Mouse (Mus musculus) neural tube, embryonic 14.5 days (tissue): ENCODE measurements at regions not wholly inside any gene's neighbourhood (a gene's known extent, or its start where the extent isn't known, plus 50 kb on each side); places are given as distances from the start of the nearest gene placed in this dataset.

Source experiments
- ATAC-seq: fragments of 200-750 bp; cut with Nextera tagmentation; 2 replicates; pipeline ENCODE4 v1.8.0; 2017; ENCODE audit warnings: low read depth, mild to moderate bottlenecking, moderate TSS enrichment, moderate library complexity
- H3K27ac ChIP-seq: fragments of 300-500 bp; sonication (generic); 2 replicates; pipeline ENCODE4 v1.5.1; 2014; ENCODE audit warnings: low read depth, mild to moderate bottlenecking, control low read depth, low read length, moderate library complexity, mixed read lengths
- H3K27me3 ChIP-seq: fragments of 300-500 bp; sonication (generic); 2 replicates; pipeline ENCODE4 v1.6.1; 2014; ENCODE audit warnings: low read length; ENCODE audit not compliant: control insufficient read depth, insufficient read depth
- H3K36me3 ChIP-seq: fragments of 300-500 bp; sonication (generic); 2 replicates; pipeline ENCODE4 v1.6.1; 2014; ENCODE audit warnings: low read length, mixed read lengths; ENCODE audit not compliant: control insufficient read depth, insufficient read depth
- H3K4me1 ChIP-seq: fragments of 300-500 bp; sonication (generic); 2 replicates; pipeline ENCODE4 v1.6.1; 2014; ENCODE audit warnings: low read length; ENCODE audit not compliant: control insufficient read depth, insufficient read depth
- H3K4me2 ChIP-seq: fragments of 300-500 bp; sonication (generic); 2 replicates; pipeline ENCODE4 v1.6.1; 2014; ENCODE audit warnings: mild to moderate bottlenecking, low read depth, low read length, control low read depth
- H3K4me3 ChIP-seq: fragments of 300-500 bp; sonication (generic); 2 replicates; pipeline ENCODE4 v1.5.1; 2014; ENCODE audit warnings: low read depth, low read length, control low read depth, mixed read lengths
- H3K9ac ChIP-seq: fragments of 300-500 bp; sonication (generic); replicated peaks from 2 replicates; pipeline ENCODE4 v1.6.1; 2014; ENCODE audit warnings: low read depth, mild to moderate bottlenecking, control low read depth, low read length, mixed read lengths
- H3K9me3 ChIP-seq: fragments of 300-500 bp; sonication (generic); 2 replicates; pipeline ENCODE4 v1.6.1; 2016; ENCODE audit warnings: low read length; ENCODE audit not compliant: control insufficient read depth
- WGBS: fragments of 180-500 bp; shearing (Covaris S2); extraction: QIAGEN DNeasy Blood & Tissue Kit; methylation state at CpG from one replicate; pipeline ENCODE4 v1.1.7; 2014; 5-methylcytosine and 5-hydroxymethylcytosine counted together

DNA sequence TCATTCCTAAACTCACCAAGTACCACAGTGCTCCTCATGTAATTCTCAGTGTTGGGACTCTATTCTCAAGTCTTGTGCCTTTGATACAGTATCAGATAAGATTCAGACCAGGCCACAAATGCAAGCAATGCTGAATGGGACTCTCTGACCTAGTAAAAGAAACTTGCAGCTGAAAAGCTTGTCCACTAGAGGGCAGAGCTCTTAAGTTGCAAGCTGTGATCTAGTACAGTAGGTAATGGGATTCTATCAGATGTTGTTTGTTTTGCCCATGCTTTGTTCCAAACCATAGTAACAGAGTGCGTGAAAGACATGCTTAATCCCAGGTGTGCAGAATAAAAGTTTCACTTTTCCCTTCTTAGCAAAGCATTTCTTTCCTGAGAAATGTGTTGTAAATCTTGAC, 383.2 kb upstream of the Chrm2 start:
- H3K9ac ChIP-seq = no peak overlapping the region
- peak; percentile 54; the same call in 1 of the 2 replicates for ATAC-seq
- no peaks in the 10 kb centered on the region for H3K27me3 ChIP-seq
- no peaks in the 10 kb centered on the region for H3K36me3 ChIP-seq
- WGBS = 46% methylated on average over 1 of the region's 1 CpGs
- no peak overlapping the region for H3K27ac ChIP-seq
- no peaks in the 10 kb centered on the region for H3K4me1 ChIP-seq
- no peak overlapping the region for H3K4me2 ChIP-seq
- no peak overlapping the region for H3K4me3 ChIP-seq
- H3K9me3 ChIP-seq = no peaks in the 10 kb centered on the region

DNA sequence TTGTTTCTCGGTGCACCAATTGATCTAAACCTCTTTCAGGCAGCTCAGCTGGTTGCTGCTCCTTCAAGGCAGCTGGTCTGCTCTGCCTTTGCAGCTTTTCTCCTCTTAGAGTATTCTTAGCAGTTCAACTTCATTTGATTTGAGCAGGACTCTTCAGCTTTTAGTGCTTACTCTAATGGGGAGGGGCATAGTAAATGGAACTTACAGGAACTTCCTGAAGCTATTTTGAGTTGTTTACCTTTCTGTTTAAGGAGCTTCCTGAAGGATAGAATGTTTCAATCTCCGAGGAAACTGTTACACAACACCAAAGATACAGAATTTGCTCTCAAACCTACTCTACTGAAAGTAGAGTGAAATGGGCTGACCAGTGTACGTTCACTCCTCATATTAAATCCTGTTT, 385.8 kb upstream of the Chrm2 start:
- no peaks in the 10 kb centered on the region for H3K27me3 ChIP-seq
- H3K9me3 ChIP-seq = no peaks in the 10 kb centered on the region
- H3K9ac ChIP-seq = no peak overlapping the region
- no peak for ATAC-seq
- no peaks in the 10 kb centered on the region for H3K36me3 ChIP-seq
- H3K4me3 ChIP-seq = no peak overlapping the region
- WGBS = 79% methylated on average over 3 of the region's 3 CpGs
- no peak overlapping the region for H3K27ac ChIP-seq
- no peaks in the 10 kb centered on the region for H3K4me1 ChIP-seq
- no peak overlapping the region for H3K4me2 ChIP-seq

DNA sequence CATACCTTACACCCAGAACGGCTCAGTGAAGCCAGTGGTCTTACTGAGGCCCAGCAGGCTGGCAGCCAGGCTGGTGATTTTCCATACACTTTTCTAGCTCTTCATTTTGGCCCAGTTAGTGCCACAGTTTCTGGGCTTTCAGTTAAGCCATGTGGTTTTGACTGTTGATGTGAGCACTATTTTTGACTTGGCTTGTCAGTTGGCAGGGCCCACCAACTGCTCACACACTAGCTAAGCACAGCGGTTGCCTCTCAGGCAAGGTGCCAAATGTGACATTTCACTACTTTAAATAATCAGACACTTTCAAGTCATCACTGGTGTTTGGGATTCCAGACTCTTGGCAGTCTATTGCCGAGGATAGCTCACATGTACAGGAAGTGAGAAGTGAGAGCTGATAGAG, 399.0 kb upstream of the Chrm2 start:
- Histone ChIP-seq H3K9me3 (no peaks in the 10 kb centered on the region), H3K4me2 (no peak overlapping the region), H3K27me3 (no peaks in the 10 kb centered on the region), H3K9ac (no peak overlapping the region), H3K4me3 (no peak overlapping the region), H3K36me3 (no peaks in the 10 kb centered on the region), H3K27ac (no peak overlapping the region), H3K4me1 (no peaks in the 10 kb centered on the region)
- ATAC-seq = no peak
- WGBS = 57% methylated on average over 3 of the region's 3 CpGs

DNA sequence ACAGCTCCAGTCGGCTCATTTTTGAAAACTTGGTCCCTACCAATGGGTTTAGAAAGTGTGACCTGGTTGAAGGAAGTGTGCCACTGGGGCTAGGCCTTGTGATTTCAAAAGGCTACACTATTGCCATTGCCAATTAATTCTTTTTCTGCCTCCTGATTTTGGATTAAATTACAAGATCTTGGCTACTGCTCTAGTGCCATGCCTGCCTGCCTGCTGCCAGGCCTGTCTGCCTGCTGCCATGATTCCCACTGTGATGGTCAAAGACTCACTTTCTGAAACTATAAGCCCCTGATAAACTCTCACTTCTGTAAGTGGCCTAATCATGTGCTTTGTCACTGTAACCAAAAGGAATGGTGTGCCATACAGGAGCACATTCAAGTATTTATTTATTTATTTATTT, 400.4 kb upstream of the Mtpn start:
- no peak overlapping the region for H3K4me3 ChIP-seq
- ATAC-seq = no peak
- H3K36me3 ChIP-seq = no peaks in the 10 kb centered on the region
- H3K9me3 ChIP-seq = no peaks in the 10 kb centered on the region
- H3K27me3 ChIP-seq = no peaks in the 10 kb centered on the region
- H3K9ac ChIP-seq = no peak overlapping the region
- no peak overlapping the region for H3K4me2 ChIP-seq
- H3K27ac ChIP-seq = no peak overlapping the region
- H3K4me1 ChIP-seq = no peaks in the 10 kb centered on the region
- 95% methylated on average over 1 of the region's 1 CpGs for WGBS

DNA sequence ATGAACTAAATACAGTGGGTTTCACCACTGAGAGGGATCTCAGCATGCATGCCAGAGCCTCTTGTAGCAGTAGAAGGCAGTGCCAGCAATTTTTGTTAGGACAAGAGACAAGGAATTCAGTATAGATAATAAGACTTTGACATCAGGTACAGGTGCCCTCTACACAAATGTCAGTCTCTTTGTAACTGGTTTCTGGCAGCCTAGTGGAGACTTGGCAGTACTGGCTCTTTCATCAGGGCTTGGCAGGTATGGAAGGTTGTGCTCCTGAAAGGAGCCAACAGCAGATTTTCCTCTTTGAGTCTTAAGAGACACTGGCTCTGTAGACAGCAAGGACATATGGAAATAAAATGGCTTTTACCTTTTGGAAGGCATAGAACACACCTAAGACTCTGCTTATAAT, 384.5 kb upstream of the Mtpn start:
- no peak overlapping the region for H3K9ac ChIP-seq
- H3K4me2 ChIP-seq = no peak overlapping the region
- no peaks in the 10 kb centered on the region for H3K4me1 ChIP-seq

DNA sequence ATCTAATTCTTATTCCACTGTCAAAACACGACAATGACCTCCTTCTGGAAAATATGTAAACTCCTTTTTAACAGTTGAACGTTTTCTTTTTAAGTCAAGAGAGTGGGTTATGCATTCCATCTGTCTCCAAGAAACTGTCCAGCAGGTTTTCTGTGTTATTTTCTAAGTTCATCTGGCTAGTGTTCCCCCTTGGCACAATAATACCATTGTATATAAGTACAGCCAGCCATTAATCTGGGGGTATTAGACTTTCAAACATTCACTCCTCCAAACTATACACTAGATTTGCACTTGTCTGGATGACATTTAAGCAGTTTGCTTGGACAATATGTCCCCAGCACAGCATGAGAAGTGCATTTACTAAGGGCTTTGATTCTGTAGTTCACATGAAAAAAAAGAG, 358.3 kb upstream of the Mtpn start:
- Histone ChIP-seq H3K4me3 (no peak overlapping the region), H3K9me3 (no peaks in the 10 kb centered on the region), H3K27me3 (no peaks in the 10 kb centered on the region), H3K27ac (no peak overlapping the region), H3K4me2 (no peak overlapping the region), H3K9ac (no peak overlapping the region), H3K4me1 (no peaks in the 10 kb centered on the region), H3K36me3 (no peaks in the 10 kb centered on the region)
- ATAC-seq = no peak
- WGBS = 49% methylated on average over 2 of the region's 2 CpGs

More for the DNA sequence above, 384.5 kb upstream of the Mtpn start:
- no peaks in the 10 kb centered on the region for H3K36me3 ChIP-seq
- no peak overlapping the region for H3K27ac ChIP-seq
- no peaks in the 10 kb centered on the region for H3K27me3 ChIP-seq
- no peak for ATAC-seq
- H3K9me3 ChIP-seq = no peaks in the 10 kb centered on the region
- H3K4me3 ChIP-seq = no peak overlapping the region

DNA sequence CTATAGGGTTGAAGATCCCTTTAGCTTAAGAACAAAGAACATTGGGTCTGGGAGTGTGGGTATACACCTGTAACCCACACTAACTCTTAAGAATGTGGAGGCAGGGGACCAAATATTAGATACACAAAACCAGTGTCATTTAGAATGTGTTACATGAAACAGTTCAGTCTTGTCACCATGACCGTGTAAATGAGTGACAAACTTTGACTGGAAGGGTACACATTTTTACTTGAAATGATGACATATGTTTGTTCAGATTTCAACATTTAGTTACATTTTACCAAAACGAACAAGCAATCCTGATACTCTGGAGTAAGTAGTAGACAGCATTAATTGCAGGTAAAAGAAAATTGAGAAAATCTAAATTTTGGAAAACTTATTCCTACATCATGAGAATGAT, 356.0 kb upstream of the Mtpn start:
- no peak overlapping the region for H3K27ac ChIP-seq
- H3K27me3 ChIP-seq = no peaks in the 10 kb centered on the region
- H3K4me3 ChIP-seq = no peak overlapping the region
- no peaks in the 10 kb centered on the region for H3K36me3 ChIP-seq
- WGBS = 94% methylated on average over 2 of the region's 2 CpGs
- ATAC-seq = no peak
- H3K4me2 ChIP-seq = no peak overlapping the region
- no peaks in the 10 kb centered on the region for H3K4me1 ChIP-seq
- H3K9ac ChIP-seq = no peak overlapping the region
- H3K9me3 ChIP-seq = no peaks in the 10 kb centered on the region

DNA sequence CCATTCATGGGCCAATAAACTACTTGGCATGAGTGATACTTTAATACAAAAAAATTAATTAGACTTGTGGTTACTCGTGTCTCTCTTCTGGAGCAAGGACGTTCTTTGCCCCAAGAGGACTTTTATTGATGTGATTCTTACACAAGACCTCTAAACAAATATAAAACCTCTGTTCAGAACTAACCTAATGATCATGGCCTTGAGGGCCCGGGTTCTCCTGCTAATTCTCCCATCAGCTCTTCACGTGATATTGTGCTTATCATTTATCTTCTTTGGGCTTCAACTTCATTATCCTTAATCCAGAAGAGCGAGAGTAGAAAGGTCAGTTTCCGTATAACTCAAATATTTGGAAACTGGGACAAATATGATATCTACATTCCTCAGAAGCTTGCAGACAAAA, 335.0 kb upstream of the Mtpn start:
- Histone ChIP-seq H3K9ac (no peak overlapping the region), H3K4me3 (no peak overlapping the region), H3K4me1 (no peaks in the 10 kb centered on the region), H3K27ac (no peak overlapping the region), H3K9me3 (no peaks in the 10 kb centered on the region), H3K4me2 (no peak overlapping the region), H3K36me3 (no peaks in the 10 kb centered on the region), H3K27me3 (no peaks in the 10 kb centered on the region)
- 77% methylated on average over 6 of the region's 6 CpGs for WGBS
- no peak for ATAC-seq

DNA sequence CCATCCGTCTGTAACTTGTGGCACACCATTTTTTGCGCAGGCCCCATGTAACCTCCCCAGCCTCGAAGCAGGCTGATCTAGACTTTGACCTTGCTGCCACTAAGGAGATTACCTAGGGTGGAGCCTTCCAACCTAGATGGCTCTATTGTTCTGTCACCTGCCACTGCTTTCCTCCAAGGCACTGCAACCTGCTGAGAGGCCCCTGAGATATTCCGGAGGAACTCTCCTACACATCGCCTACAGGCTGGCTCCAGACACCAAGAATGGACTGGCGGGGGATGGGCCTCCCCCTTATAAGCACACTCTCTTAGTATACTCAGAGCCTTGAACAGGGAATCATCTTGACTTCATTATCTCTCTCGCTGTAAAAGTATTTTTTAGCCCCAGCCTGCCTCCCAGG, 331.7 kb upstream of the Mtpn start:
- Histone ChIP-seq H3K4me3 (no peak overlapping the region), H3K4me1 (no peaks in the 10 kb centered on the region), H3K27me3 (no peaks in the 10 kb centered on the region), H3K9me3 (no peaks in the 10 kb centered on the region), H3K36me3 (no peaks in the 10 kb centered on the region), H3K9ac (no peak overlapping the region), H3K4me2 (no peak overlapping the region), H3K27ac (no peak overlapping the region)
- ATAC-seq = no peak
- WGBS = 82% methylated on average over 7 of the region's 7 CpGs

DNA sequence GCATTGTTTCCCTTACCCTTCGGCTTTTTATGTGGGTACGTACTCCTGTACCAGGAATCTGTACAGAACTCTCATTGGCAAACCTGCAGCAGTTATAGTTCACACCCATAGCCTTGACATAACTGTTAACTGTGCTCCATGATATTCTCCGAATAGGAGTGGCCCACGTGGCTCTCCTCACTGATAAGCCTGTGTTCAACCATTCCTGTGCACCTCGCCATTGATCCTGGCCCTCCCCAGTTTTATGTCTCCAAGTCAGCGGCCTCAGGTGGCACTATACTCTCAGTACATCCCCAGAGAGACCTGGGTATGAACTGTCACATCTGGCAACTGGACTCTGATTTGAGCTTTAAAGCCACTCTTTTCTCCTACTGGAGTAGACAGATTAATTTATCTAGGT, 324.5 kb upstream of the Mtpn start:
- H3K36me3 ChIP-seq = no peaks in the 10 kb centered on the region
- ATAC-seq = no peak
- no peak overlapping the region for H3K4me2 ChIP-seq
- 77% methylated on average over 6 of the region's 6 CpGs for WGBS
- no peaks in the 10 kb centered on the region for H3K9me3 ChIP-seq
- no peaks in the 10 kb centered on the region for H3K27me3 ChIP-seq
- H3K4me3 ChIP-seq = no peak overlapping the region
- H3K9ac ChIP-seq = no peak overlapping the region
- H3K27ac ChIP-seq = no peak overlapping the region
- H3K4me1 ChIP-seq = no peaks in the 10 kb centered on the region
